Mouse (Mus musculus): Measurements from ENCODE around the gene Gm10337.
A peak's percentile ranks its signal among the peaks of the same experiment; 100 is the strongest.

Gm10337 gene

DNA sequence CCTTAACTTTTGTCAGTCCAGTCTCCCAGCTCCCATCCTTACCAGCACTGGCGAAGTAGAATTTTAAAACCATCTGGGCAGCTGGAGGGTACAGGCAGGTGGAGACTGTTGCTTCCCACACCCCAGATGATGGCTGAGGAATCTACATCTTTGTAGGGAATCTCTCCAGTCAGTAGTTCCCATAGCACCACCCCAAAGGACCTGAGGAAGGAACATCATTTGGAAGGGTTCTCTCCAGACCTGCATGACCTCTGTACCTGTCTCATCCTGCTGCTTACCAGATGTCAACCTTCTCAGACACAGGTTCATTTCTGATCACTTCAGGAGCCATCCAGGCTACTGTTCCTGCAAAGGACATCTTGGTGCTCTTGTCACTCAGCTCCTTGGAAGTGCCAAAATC is at the start of gene Gm10337:
TSS of gene Gm10337 (plus strand) at position 276 of the 400 bp plus-strand sequence.
- no peak for DNase-seq

DNA sequence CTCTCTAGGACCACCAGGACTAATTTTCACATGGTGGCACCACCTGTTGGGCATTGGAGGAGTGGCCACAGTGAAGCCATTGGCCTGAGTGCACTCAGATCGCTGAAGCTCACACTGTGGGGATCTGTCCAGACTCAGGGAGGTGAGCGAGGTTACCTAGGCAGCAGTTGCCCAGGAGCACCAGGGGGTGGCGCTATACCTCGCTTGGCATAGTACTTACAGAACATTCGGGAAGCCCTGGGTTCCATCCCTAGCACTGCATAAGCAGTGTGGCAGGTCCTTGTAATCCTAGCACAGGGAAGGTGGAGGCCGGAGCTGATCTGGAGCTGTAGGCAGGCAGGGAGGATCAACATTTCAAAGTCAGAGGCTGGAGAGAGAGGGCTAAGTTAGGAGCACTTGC is 47.5 kb upstream of the Gm10337 start:
- peak; percentile 26 for DNase-seq

DNA sequence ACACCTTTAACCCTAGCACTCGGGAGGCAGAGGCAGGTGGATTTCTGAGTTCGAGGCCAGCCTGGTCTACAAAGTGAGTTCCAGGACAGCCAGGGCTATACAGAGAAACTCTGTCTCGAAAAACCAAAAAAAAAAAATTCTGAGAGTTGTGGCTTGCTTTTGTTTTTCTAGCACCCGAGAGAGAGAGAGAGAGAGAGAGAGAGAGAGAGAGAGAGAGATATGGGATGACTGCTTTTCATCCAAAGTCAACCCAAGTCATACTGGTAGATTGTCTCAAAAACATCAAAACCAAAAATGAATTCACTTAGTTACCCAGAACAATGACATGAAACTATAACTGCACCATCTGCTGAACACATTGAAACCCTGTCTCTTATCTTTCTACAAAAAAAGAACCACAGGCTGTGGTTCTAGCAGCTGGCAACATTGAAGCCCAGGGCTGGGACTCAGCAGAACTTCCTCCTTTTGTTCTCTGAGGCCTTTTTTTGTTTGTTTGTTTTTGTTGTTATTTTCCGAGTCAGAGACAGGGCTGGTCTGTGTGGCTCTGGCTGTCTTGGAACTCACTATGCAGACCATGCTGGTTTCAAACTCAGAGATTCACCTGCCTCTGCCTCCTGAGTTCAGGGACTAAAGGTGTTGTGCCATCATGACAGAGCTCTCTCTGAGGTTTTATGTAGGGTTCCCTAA is 45.3 kb upstream of the Gm10337 start:
- DNase-seq: peak; percentile 56

DNA sequence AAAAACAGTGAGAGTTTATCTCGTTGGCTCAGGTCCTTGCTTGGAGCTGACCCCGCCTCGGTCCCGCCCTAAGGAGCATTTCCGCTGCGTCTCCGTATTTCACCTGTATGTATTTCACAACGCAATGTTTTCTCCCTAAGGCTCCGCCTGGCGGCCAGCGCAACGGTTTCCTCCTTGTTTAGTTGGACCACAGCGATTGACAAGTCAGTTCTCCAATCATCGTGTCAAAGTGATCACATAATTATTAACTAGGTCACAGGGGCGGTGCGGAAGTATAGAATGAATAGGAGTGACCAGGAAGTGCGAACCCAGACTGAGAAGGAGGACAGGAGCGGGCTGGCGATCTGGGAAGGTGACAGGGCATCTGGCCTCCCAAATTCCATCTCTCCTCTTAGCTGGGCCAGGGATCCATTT is 44.6 kb upstream of the Gm10337 start, which contains the start of gene Prr13:
TSS of gene Prr13 (plus strand) at position 125 of the 414 bp plus-strand sequence.
- DNase-seq: peak; percentile 91

DNA sequence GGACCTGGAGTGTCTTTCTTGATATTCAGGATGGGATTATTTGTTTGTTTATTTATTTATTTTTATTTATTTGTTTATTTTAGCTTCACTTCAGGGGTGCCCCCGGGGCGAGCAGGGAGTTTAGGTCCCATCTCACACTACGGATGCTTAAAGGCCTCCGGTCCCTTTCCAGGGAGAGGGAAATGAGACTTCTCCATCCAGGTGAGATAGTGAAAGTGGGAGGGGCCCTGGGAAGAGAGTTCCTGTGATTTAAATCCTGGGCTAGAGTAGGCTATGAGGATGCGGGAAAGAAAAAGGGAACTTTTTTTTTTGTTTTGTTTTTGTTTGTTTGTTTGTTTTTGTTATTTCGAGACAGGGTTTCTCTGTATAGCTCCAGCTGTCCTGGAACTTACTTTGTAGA is 44.1 kb upstream of the Gm10337 start:
- no peak for DNase-seq

DNA sequence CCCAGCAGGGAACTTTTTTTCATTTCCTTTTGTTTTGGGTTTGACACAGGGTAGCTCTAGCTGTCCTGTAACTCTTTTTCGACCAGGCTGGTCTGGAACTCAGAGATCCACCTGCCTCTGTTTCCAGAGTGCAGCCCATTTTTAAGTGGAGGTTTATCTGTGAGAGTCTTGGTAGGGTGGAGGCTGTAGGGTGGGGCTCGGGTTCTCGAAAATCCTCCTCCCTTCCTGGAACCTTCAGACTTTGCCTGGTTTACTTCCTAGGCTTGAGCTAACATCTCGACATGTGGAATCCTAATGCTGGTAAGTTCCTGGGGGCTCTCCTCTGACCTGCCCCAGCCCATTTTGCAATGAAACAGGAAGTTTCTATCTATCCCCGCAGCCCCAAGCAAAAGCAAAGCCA is 43.7 kb upstream of the Gm10337 start:
- DNase-seq: no peak

DNA sequence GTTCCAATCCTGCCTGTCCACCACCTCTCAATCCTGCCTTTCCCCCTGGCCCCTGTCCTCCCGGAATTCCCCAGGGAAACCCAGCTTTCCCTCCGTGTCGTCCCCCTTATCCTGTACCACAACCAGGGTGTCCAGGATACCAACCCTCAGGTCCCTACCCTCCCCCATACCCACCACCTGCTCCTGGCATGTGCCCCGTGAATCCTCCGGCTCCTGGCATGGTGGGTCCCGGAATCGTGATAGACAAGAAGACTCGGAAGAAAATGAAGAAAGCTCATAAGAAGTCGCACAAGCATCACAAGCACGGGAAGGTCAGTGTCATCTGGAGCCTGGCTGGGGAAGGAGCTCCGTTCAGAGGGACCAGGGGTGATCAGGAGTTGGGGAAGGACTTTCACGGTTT is 43.1 kb upstream of the Gm10337 start:
- DNase-seq: no peak

DNA sequence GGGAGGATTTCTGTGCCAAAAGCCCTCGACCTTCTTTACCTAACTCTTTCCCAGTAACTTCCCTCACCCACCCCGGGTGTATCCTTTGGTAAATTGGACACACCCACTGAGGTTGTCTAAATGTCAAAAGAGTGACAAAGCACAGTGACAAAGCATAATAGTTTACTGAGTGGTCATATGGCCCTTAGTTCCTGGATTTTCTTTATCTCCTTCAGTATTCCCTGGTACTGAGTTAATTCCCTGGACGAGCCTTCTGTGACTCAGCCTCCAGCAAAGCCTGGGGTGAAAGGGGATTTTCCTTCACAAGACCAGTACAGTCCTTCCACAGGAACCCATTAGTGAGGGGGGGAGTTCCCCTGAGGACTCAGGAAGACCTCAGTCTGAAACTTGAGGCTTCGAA is 42.6 kb upstream of the Gm10337 start:
- no peak for DNase-seq

DNA sequence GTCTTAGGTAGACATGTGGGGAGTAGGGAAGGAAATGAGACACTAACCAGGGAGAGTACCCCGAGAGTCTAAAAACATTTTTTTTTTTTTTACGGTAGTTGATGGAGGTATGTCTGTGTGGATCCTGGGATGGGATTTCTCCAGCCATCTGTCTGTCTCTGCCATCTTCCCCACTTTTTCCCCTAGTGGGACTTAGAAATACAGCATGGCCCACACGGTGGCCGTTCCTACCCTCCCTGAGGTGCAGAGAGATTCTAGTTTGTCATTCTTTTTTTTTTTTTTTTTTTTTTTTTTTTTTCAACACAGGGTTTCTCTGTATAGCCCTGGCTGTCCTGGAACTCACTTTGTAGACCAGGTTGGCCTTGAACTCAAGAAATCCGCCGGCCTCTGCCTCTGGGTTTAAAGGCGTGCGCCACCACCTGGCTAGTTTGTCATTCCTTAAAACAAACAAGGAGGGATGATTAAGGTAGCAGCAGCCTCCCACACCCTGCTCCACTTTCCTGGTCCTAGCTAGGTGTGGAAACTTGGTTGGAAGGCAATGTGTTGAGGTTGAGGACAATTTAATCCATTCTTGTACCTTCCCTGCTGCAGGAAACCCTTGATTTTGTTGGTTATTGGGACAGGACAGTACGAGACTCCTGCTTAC is 42.0 kb upstream of the Gm10337 start:
- no peak for DNase-seq

DNA sequence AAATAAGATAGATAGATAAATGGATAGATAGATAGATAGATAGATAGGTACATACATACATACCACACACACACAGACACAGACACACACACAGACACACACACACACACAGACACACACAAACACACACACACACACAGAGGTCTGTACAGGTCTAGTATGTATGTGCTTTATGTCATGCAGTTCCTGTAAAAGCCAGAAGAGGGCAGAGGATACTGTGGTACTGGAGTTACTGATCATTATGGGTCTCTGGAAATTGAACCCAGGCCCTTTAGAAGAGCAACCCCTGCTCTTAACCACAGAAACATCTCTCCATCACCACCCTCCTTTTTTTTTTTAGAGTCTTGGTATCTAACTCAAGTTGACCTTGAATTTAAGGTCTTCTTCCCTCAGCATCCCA is 39.9 kb upstream of the Gm10337 start:
- DNase-seq: peak; percentile 57

DNA sequence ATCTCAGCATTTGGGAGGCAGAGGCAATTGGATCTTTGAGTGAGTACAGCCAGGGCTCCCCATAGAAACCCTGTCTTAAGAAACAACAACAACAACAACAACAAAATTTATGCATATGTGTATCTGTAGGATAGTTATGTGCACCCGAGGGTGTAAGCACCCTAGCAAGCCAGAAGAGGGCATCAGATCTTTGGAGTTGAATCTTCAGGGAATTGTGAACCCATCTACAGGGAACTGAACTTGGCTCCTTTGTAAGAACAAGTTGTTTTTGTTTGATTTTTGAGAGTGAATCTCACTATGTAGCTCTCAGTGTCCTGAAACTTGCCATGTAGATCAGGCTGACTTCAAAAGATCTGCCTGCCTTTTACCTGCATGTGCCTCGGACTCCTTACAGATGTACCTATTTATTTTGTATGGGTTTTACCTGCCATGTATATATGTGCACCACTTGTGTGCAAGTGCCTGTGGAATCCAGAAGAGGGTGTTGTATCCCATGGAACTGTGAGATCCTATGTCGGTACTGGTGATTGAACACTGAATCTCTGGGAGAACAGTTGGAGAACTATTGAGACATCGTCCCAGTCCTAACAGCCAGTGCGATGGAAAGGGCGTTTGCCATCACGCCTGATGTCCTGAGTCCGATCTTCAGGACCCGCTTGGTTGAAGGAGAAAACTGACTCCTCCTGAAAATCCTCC is 34.7 kb upstream of the Gm10337 start:
- no peak for DNase-seq

DNA sequence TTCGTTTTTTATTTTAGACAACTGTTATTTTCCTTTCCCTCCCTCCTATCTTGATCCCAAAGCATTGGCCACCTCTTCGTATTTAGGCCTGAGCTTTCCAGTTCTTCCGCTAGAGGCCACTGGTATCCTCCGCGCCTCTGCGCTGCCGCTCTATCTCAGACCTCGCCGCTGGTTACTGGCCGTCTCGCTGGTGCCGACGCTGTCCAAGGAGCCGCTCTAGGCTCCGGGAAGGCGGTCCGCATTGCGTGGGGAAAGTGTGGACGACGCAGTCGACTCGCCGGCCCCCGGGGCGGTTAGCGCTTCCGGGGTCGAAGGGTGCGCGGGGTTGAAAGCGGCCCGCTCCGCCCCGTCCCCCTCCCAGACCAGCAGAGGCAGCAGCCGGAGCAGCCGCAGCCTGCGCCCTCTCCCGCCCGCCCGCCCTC is 33.3 kb upstream of the Gm10337 start, which contains the start of gene Pcbp2:
TSS of gene Pcbp2 (plus strand) at position 357 of the 422 bp plus-strand sequence.
- DNase-seq: peak; percentile 97

DNA sequence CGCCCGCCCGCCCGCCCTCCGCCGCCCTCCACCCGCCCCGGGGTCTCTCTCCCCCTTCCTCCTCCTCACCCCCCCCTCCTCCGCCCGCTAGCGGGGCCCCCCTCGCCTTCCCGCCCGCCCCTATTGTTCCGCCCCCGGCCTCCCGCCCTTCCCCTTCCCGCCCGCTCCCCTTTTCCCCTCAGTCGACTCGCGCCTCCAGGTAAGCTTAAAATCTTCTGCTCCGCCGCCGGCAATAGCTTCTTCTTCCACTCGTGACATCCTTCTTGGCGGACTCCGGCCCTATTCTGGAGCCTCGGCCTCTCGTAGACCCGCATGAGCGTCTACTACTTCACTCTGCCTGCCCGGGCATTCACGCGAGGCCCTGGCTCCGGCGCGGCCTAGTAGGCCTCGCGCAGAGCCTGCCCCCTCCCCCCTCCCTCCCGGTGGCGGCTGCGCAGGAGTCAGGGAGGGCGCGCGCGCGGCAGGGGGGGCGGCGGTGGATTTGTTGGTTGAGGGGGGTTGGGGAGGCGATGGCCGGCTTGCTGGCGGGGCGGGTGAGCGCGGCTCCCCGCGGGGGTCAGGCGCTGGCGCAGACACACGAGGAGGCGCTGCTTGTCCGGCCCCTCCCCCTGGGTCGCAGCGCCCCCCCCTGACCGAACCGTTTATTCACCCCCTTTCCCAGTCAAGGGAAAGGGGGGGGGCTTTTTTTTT is 32.8 kb upstream of the Gm10337 start:
- peak; percentile 86 for DNase-seq

DNA sequence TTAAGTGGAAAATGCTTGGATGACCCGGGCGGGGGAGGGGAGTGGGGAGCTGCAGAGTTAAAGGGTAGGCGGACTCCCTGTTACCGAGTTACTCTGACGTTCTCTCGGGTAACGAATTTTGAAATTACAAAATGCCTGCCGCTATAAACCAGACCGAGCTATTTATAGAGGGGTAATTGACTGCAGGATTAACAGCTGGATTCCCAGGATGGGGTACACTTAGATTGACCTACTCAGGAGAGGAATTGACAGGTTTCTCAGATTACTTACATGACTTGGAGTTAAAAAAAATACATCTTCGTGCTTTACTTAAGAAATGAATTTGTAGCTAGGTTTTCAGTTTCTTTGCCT is 32.3 kb upstream of the Gm10337 start:
- no peak for DNase-seq

DNA sequence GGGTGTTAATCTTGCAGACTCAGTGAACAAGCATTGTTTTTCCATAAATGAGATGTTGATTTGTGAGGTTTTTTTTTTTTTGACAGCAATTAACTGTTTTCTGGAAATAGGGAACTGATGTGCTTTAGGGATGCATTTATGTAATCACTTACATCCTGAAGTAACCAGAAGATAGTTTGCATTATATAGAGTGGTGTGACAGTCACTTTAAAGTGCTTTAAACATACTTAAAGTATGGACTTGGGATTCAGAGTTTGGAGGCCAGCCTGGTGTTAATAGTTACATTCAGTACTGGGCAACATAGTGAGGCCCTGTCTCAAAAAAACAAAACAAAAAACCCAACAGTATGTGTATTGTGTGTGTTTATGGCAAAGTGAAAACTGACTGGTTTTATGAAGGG is 31.8 kb upstream of the Gm10337 start:
- no peak for DNase-seq

DNA sequence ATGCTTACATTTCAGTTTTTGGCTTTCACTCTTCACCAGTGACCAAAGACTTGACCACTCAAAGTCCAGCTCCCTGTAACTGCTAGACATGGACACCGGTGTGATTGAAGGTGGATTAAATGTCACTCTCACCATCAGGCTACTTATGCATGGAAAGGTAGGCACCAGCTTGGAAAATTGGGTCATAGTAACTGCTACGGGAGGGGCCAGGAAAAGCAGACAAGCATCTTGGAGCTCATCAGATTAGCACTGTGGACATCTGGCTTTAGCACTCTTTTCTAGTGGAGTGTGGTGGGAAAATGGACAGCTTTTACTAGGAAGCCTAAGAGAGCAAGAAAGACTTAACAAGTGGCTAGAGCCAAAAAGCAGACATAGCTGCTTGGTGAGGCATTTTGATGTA is 30.3 kb upstream of the Gm10337 start:
- no peak for DNase-seq

DNA sequence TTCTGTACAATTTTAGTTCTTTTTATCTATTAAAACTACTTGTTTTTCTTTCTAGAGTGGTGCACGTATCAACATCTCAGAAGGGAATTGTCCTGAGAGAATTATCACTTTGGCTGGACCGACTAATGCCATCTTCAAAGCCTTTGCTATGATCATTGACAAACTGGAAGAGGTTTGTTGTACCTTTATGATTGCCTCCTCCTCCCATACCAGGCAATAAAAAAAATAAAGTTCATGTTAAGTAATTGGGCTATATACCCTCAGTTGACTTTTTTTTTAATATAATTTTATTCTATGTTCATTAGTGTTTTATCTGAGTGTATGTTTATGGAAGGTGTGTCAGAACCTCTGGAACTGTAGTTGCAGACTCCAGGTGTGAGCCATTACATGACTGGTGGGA is 29.0 kb upstream of the Gm10337 start:
- DNase-seq: no peak

DNA sequence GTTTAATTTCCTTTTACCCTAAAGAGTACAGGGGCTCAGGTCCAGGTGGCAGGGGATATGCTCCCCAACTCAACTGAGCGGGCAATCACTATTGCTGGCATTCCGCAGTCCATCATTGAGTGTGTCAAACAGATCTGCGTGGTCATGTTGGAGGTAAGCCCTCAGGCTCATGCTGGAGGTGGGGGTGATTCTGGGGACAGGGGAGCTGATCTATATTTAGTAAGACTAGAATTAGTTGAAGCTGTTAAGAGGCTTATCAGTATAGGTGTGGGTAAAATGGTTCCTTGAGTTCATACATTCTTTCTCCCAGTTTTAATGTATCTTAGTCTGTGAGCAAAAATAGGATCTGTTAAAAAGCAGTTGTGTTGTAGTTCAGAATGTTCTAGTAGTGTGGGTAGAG is 20.4 kb upstream of the Gm10337 start:
- DNase-seq: no peak

DNA sequence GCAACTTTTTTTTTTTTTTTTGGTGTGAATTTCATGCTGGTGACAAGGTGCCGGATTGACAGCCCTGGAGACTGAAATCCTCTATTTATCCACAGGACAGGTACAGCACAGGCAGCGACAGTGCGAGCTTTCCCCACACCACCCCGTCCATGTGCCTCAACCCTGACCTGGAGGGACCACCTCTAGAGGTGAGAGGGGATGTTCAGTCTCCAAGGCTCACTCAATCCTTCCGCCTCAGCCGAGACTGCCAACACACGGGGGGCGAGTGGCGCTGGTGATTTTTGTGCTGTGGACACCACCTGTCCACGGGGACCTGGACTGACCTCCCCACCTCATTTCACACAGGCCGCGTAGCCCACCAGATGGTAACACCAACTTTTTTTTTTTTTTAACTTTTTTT is 17.7 kb upstream of the Gm10337 start:
- DNase-seq: no peak

DNA sequence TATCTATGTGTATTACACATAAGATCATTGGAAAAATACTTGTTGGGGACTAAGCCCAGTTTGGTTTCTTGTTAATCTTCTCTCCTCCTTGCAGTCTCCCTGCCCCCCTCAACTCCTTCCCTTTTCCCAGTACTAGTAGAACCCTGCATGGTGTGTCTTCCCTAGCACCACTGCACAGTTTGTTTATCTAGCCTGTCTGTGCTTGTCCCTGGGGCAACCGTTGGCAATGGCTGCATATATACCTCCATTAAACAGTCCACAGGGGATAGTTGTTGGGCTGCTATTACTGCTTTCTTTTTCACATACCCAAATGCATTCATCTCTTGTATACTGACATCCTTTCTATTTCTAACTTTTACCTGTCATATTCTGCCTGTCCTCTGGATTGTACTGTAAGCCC is 15.9 kb upstream of the Gm10337 start:
- no peak for DNase-seq

DNA sequence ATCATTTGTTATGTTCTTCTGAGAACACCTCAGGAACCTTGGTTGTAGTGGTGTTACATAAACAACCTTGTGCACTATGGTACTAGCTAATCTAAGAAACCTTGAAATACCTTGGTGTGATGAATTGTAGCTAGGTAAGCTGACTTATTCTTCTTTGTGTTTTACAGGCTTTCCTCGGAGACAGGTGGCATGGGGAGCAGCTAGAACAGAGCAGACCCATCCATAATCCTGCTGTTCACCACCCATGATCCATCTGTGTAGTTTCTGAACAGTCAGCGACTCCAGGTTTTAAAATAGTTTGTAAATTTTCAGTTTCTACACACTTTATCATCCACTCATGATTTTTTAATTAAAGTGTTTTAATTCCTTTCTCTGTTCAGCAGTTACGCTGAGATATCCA is 5.2 kb upstream of the Gm10337 start:
- DNase-seq: no peak

DNA sequence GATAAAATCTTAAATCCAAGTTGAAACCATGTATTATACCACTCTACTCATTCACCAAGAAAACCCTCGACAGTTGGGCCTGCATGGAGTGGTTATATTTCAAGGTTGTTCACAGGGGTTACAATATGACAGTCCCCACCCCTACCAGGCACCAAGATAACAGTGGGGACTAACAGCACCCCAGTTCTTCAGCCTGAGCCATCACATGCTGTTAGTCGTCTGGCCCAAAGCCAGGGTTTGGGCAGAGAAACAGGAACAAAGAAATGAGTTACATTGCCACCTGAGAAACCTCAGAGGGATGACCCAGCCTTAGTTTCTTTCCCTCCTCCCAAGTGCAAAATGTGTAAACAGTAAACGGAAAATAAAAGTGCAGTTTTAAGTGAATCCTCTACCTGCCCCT is 4.2 kb upstream of the Gm10337 start:
- no peak for DNase-seq

DNA sequence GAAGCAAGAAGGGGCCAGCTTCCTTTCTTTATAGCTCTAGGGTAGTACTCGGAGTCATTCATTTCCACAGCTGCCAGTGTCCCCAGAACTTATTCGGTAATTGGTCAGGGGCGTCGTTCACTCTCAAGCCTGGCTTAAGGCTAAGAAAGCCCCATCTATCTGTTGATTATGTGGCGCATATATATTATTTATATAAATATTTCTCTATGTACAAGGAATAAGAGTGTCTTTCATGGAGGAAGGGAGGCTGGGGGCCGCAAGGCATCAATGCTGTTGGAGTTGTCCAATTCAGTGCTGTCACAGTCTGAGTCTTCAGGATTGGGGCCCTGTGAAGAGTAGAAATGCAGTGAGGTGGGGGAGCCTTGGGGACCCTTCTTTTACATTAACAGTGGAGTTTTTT is 3.7 kb upstream of the Gm10337 start:
- no peak for DNase-seq

DNA sequence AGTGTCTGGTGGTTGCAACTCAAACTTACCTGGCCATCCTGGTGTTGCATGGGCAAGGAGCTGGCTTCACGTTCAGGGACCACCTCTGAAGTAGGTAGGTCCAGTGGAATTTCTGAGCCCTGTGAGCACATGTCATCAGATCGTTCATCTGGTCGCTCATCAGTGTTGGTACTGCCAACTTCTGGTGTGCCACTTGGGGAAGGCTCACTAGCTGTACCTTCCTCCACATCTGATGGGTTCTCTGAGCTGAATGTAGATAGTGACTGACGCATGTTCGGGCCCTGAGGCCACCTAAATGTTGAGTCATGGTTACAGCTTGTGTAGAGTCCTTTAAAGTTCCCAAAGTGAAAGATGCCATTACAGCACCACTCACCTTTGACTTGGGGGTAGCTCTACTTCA is 3.0 kb upstream of the Gm10337 start:
- no peak for DNase-seq

Measured in thymus, postnatal 14 days (tissue).